Mouse (Mus musculus): Measurements from ENCODE around the gene Pkp1. TPM values are rescaled to one million over a fixed set of nuclear protein-coding genes. Genes with fewer than 3 reads are reported as not detected.

Pkp1 gene
- polyA plus RNA-seq, 1 experiment from 2014 or later = 0.22 TPM

- WGBS = 49% methylated on average over 12 of the region's 12 CpGs
These were observed 25.7 kb upstream of the Pkp1 start for GRCm38 (mm10) chr1:135944526-135945259.

GRCm38 (mm10) chr1:135943713-135944112, 24.7 kb upstream of the Pkp1 start:
- H3K4me2 ChIP-seq (replicated peaks; ENCODE audit: low read depth, low read length) = no peak overlapping the region
- no peaks in the 10 kb centered on the region for H3K9me3 ChIP-seq (ENCODE audit: control insufficient read depth, low read length)
- DNase-seq (ENCODE audit: low spot score) (no peak), ATAC-seq (ENCODE audit: low FRiP score) (no peak)
- H3K27ac ChIP-seq (ENCODE audit: low read depth, low read length) = no peak overlapping the region
- H3K4me3 ChIP-seq (ENCODE audit: low read depth, low read length) = no peak overlapping the region
- H3K36me3 ChIP-seq (ENCODE audit: control insufficient read depth, insufficient read depth, low read length) = no peaks in the 10 kb centered on the region
- no peak overlapping the region for H3K9ac ChIP-seq (ENCODE audit: low read depth, low read length)
- 97% methylated on average over 2 of the region's 2 CpGs for WGBS
- H3K27me3 ChIP-seq (ENCODE audit: control insufficient read depth, insufficient read depth, low read length) = no peaks in the 10 kb centered on the region
- no peaks in the 10 kb centered on the region for H3K4me1 ChIP-seq (replicated peaks; ENCODE audit: control insufficient read depth, insufficient read depth, low read length)

More at GRCm38 (mm10) chr1:135944526-135945259, 25.7 kb upstream of the Pkp1 start:
- H3K4me1 ChIP-seq (replicated peaks; ENCODE audit: control insufficient read depth, insufficient read depth, low read length) = no peaks in the 10 kb centered on the region
- no peak overlapping the region for H3K4me2 ChIP-seq (replicated peaks; ENCODE audit: low read depth, low read length)
- H3K9ac ChIP-seq (ENCODE audit: low read depth, low read length) = no peak overlapping the region
- ATAC-seq (ENCODE audit: low FRiP score) (peak; percentile 33; the same call in 1 of the 2 replicates), DNase-seq (ENCODE audit: low spot score) (peak; percentile 91)
- H3K4me3 ChIP-seq (ENCODE audit: low read depth, low read length) = no peak overlapping the region
- H3K9me3 ChIP-seq (ENCODE audit: control insufficient read depth, low read length) = no peaks in the 10 kb centered on the region
- H3K36me3 ChIP-seq (ENCODE audit: control insufficient read depth, insufficient read depth, low read length) = no peaks in the 10 kb centered on the region
- H3K27ac ChIP-seq (ENCODE audit: low read depth, low read length) = no peak overlapping the region
- no peaks in the 10 kb centered on the region for H3K27me3 ChIP-seq (ENCODE audit: control insufficient read depth, insufficient read depth, low read length)

GRCm38 (mm10) chr1:135942116-135942515, 23.1 kb upstream of the Pkp1 start:
- DNase-seq (ENCODE audit: low spot score) = no peak
- H3K4me3 ChIP-seq (ENCODE audit: low read depth, low read length) = no peak overlapping the region
- H3K4me2 ChIP-seq (replicated peaks; ENCODE audit: low read depth, low read length) = no peak overlapping the region
- no peak overlapping the region for H3K9ac ChIP-seq (ENCODE audit: low read depth, low read length)
- no peaks in the 10 kb centered on the region for H3K27me3 ChIP-seq (ENCODE audit: control insufficient read depth, insufficient read depth, low read length)
- WGBS = 39% methylated on average over 7 of the region's 7 CpGs
- H3K27ac ChIP-seq (ENCODE audit: low read depth, low read length) = no peak overlapping the region
- no peaks in the 10 kb centered on the region for H3K9me3 ChIP-seq (ENCODE audit: control insufficient read depth, low read length)
- no peaks in the 10 kb centered on the region for H3K4me1 ChIP-seq (replicated peaks; ENCODE audit: control insufficient read depth, insufficient read depth, low read length)
- H3K36me3 ChIP-seq (ENCODE audit: control insufficient read depth, insufficient read depth, low read length) = no peaks in the 10 kb centered on the region
- no peak for ATAC-seq (ENCODE audit: low FRiP score)

- H3K9me3 ChIP-seq (ENCODE audit: control insufficient read depth, low read length) = no peaks in the 10 kb centered on the region
- H3K9ac ChIP-seq (ENCODE audit: low read depth, low read length) = no peak overlapping the region
- no peak overlapping the region for H3K4me3 ChIP-seq (ENCODE audit: low read depth, low read length)
- ATAC-seq (ENCODE audit: low FRiP score) (no peak), DNase-seq (ENCODE audit: low spot score) (no peak)
- H3K4me1 ChIP-seq (replicated peaks; ENCODE audit: control insufficient read depth, insufficient read depth, low read length) = no peaks in the 10 kb centered on the region
- H3K27me3 ChIP-seq (ENCODE audit: control insufficient read depth, insufficient read depth, low read length) = no peaks in the 10 kb centered on the region
- no peaks in the 10 kb centered on the region for H3K36me3 ChIP-seq (ENCODE audit: control insufficient read depth, insufficient read depth, low read length)
- H3K4me2 ChIP-seq (replicated peaks; ENCODE audit: low read depth, low read length) = no peak overlapping the region
- no peak overlapping the region for H3K27ac ChIP-seq (ENCODE audit: low read depth, low read length)
- WGBS = 68% methylated on average over 6 of the region's 6 CpGs
These were observed 22.4 kb upstream of the Pkp1 start for GRCm38 (mm10) chr1:135941259-135942006.

GRCm38 (mm10) chr1:135936091-135936490, 17.1 kb upstream of the Pkp1 start:
- no peak for ATAC-seq (ENCODE audit: low FRiP score)
- H3K4me3 ChIP-seq (ENCODE audit: low read depth, low read length) = no peak overlapping the region
- WGBS = 67% methylated on average over 1 of the region's 1 CpGs

GRCm38 (mm10) chr1:135933704-135934293, 14.8 kb upstream of the Pkp1 start:
- Histone ChIP-seq H3K27me3 (ENCODE audit: control insufficient read depth, insufficient read depth, low read length) (no peaks in the 10 kb centered on the region), H3K4me3 (ENCODE audit: low read depth, low read length) (no peak overlapping the region), H3K9me3 (ENCODE audit: control insufficient read depth, low read length) (no peaks in the 10 kb centered on the region), H3K27ac (ENCODE audit: low read depth, low read length) (no peak overlapping the region), H3K9ac (ENCODE audit: low read depth, low read length) (no peak overlapping the region), H3K4me2 (replicated peaks; ENCODE audit: low read depth, low read length) (no peak overlapping the region), H3K4me1 (replicated peaks; ENCODE audit: control insufficient read depth, insufficient read depth, low read length) (no peaks in the 10 kb centered on the region), H3K36me3 (ENCODE audit: control insufficient read depth, insufficient read depth, low read length) (no peaks in the 10 kb centered on the region)
- DNase-seq (ENCODE audit: low spot score) (no peak), ATAC-seq (ENCODE audit: low FRiP score) (no peak)
- WGBS = 85% methylated on average over 18 of the region's 18 CpGs

More at GRCm38 (mm10) chr1:135936091-135936490, 17.1 kb upstream of the Pkp1 start:
- Histone ChIP-seq H3K9me3 (ENCODE audit: control insufficient read depth, low read length) (no peaks in the 10 kb centered on the region), H3K4me1 (replicated peaks; ENCODE audit: control insufficient read depth, insufficient read depth, low read length) (no peaks in the 10 kb centered on the region), H3K36me3 (ENCODE audit: control insufficient read depth, insufficient read depth, low read length) (no peaks in the 10 kb centered on the region), H3K27ac (ENCODE audit: low read depth, low read length) (no peak overlapping the region), H3K27me3 (ENCODE audit: control insufficient read depth, insufficient read depth, low read length) (no peaks in the 10 kb centered on the region), H3K4me2 (replicated peaks; ENCODE audit: low read depth, low read length) (no peak overlapping the region), H3K9ac (ENCODE audit: low read depth, low read length) (no peak overlapping the region)
- no peak for DNase-seq (ENCODE audit: low spot score)

- Histone ChIP-seq H3K9me3 (ENCODE audit: control insufficient read depth, low read length) (no peaks in the 10 kb centered on the region), H3K27ac (ENCODE audit: low read depth, low read length) (no peak overlapping the region), H3K4me2 (replicated peaks; ENCODE audit: low read depth, low read length) (no peak overlapping the region), H3K4me1 (replicated peaks; ENCODE audit: control insufficient read depth, insufficient read depth, low read length) (no peaks in the 10 kb centered on the region), H3K27me3 (ENCODE audit: control insufficient read depth, insufficient read depth, low read length) (no peaks in the 10 kb centered on the region), H3K36me3 (ENCODE audit: control insufficient read depth, insufficient read depth, low read length) (no peaks in the 10 kb centered on the region), H3K9ac (ENCODE audit: low read depth, low read length) (no peak overlapping the region), H3K4me3 (ENCODE audit: low read depth, low read length) (no peak overlapping the region)
- ATAC-seq (ENCODE audit: low FRiP score) (no peak), DNase-seq (ENCODE audit: low spot score) (no peak)
- 63% methylated on average over 3 of the region's 3 CpGs for WGBS
These were observed 10.9 kb upstream of the Pkp1 start for GRCm38 (mm10) chr1:135929876-135930275.

- H3K9me3 ChIP-seq (ENCODE audit: control insufficient read depth, low read length) = no peaks in the 10 kb centered on the region
- no peak overlapping the region for H3K27ac ChIP-seq (ENCODE audit: low read depth, low read length)
- DNase-seq (ENCODE audit: low spot score) = no peak
- H3K4me3 ChIP-seq (ENCODE audit: low read depth, low read length) = no peak overlapping the region
- H3K36me3 ChIP-seq (ENCODE audit: control insufficient read depth, insufficient read depth, low read length) = no peaks in the 10 kb centered on the region
- no peak for ATAC-seq (ENCODE audit: low FRiP score)
- H3K4me1 ChIP-seq (replicated peaks; ENCODE audit: control insufficient read depth, insufficient read depth, low read length) = no peaks in the 10 kb centered on the region
- H3K4me2 ChIP-seq (replicated peaks; ENCODE audit: low read depth, low read length) = no peak overlapping the region
- H3K27me3 ChIP-seq (ENCODE audit: control insufficient read depth, insufficient read depth, low read length) = peaks cover under 1% of the 10 kb centered on the region
- H3K9ac ChIP-seq (ENCODE audit: low read depth, low read length) = no peak overlapping the region
- WGBS = 83% methylated on average over 5 of the region's 5 CpGs
These were observed 6.8 kb upstream of the Pkp1 start for GRCm38 (mm10) chr1:135925848-135926247.
